Mouse (Mus musculus): ENCODE data around the gene Ccdc187. TPM values are rescaled to one million over a fixed set of nuclear protein-coding genes. Genes with fewer than 3 reads are reported as not detected.
A peak's percentile ranks its signal among the peaks of the same experiment; 100 is the strongest.

The Ccdc187 gene
- polyA plus RNA-seq, 1 experiment, result 0.34 TPM

DNA sequence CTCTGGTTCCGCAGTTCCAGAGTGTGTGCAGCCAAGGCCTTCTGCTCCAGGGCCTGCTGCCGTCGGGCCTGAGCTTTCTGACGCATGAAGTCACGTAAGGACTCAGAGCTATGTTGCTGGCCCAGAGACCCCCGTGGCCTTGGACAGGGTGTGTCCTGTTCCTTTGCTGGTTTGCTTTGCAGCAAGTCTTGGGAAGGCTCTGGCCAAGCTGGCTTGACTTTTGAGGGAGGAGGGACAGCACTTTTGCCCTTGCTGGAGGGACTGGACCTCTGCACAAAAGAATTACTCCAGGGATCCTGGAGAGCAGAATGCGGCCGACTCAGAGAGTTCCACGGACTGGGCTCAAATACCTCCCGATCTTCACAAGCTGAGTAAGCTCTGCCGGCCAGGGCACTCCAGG is 13.8 kb downstream of the Ccdc187 start:
- 81% methylated on average over 11 of the region's 11 CpGs for WGBS
- Histone ChIP-seq H3K36me3 (ENCODE audit: control insufficient read depth, insufficient read depth, low read length) (no peaks in the 10 kb centered on the region), H3K27ac (ENCODE audit: insufficient read depth, low read depth, low read length) (no peak overlapping the region), H3K4me1 (ENCODE audit: control insufficient read depth, insufficient read depth, insufficient read length, low read length) (no peaks in the 10 kb centered on the region), H3K4me3 (ENCODE audit: low read depth, low read length) (no peak overlapping the region), H3K27me3 (ENCODE audit: control insufficient read depth, insufficient read depth, low read length) (no peaks in the 10 kb centered on the region)
- TF ChIP-seq CTCF (IDR thresholded peaks at IDR 0.05; ENCODE audit: extremely low read depth, insufficient read length, insufficient replicate concordance, low read depth, low read length) (no peak), POLR2A (IDR thresholded peaks at IDR 0.05; ENCODE audit: low read depth, low read length) (no peak)

DNA sequence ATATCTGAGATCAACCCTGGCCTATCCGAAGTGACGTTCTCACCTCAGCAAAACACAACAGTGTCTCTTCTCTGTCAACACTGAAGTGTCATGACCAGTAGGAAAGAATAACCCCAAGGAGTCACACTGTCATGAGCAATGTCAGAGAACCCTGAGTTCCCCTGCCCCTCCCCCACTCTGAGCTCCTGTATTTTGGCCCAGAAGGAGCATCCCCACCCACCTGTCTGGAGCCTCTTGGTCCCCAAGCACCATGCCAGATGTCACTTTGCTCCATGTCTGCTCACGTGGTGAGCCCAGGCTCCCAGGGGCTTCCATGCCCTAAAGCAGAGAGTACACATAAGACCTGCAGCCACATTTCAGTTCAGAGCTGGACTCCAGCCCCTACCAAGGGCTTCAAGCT is 14.6 kb downstream of the Ccdc187 start:
- 88% methylated on average over 3 of the region's 3 CpGs for WGBS
- no peaks in the 10 kb centered on the region for H3K27me3 ChIP-seq (ENCODE audit: control insufficient read depth, insufficient read depth, low read length)
- no peak for TF ChIP-seq POLR2A (IDR thresholded peaks at IDR 0.05; ENCODE audit: low read depth, low read length)
- no peak for TF ChIP-seq CTCF (IDR thresholded peaks at IDR 0.05; ENCODE audit: extremely low read depth, insufficient read length, insufficient replicate concordance, low read depth, low read length)
- no peak overlapping the region for H3K27ac ChIP-seq (ENCODE audit: insufficient read depth, low read depth, low read length)
- no peaks in the 10 kb centered on the region for H3K4me1 ChIP-seq (ENCODE audit: control insufficient read depth, insufficient read depth, insufficient read length, low read length)
- no peaks in the 10 kb centered on the region for H3K36me3 ChIP-seq (ENCODE audit: control insufficient read depth, insufficient read depth, low read length)
- H3K4me3 ChIP-seq (ENCODE audit: low read depth, low read length), result no peak overlapping the region

GRCm38 (mm10) chr2:26273611-26274010 is 20.7 kb downstream of the Ccdc187 start:
- no peak overlapping the region for H3K27ac ChIP-seq (ENCODE audit: insufficient read depth, low read depth, low read length)
- 17% methylated on average over 7 of the region's 7 CpGs for WGBS
- no peak overlapping the region for H3K4me3 ChIP-seq (ENCODE audit: low read depth, low read length)
- H3K4me1 ChIP-seq (ENCODE audit: control insufficient read depth, insufficient read depth, insufficient read length, low read length), result no peaks in the 10 kb centered on the region
- no peaks in the 10 kb centered on the region for H3K36me3 ChIP-seq (ENCODE audit: control insufficient read depth, insufficient read depth, low read length)
- H3K27me3 ChIP-seq (ENCODE audit: control insufficient read depth, insufficient read depth, low read length), result no peaks in the 10 kb centered on the region
- TF ChIP-seq POLR2A (IDR thresholded peaks at IDR 0.05; ENCODE audit: low read depth, low read length), result no peak
- peak; percentile 71; the same call in 1 of the 2 replicates for TF ChIP-seq CTCF (IDR thresholded peaks at IDR 0.05; ENCODE audit: extremely low read depth, insufficient read length, insufficient replicate concordance, low read depth, low read length)

DNA sequence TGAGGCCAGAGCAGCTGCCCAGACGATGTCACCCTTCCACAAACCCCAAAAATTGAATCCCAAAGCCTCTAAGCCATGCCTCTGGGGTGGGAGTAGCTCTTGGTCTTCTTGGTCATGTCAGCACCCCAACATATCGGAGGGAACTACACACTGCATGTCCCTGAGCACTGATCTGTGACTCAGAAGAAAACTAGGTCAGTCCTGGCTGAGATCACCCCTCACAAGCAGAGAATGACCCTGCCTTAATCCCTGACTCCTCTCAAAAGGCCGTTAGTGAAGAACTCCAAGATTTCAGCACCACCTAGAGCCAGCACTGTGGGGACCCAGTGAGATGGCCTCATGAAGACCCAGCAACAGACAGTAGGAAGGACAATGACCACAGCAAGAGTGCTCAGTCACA is 26.1 kb downstream of the Ccdc187 start:
- H3K27ac ChIP-seq (ENCODE audit: insufficient read depth, low read depth, low read length), result no peak overlapping the region
- H3K27me3 ChIP-seq (ENCODE audit: control insufficient read depth, insufficient read depth, low read length), result no peaks in the 10 kb centered on the region
- H3K4me3 ChIP-seq (ENCODE audit: low read depth, low read length), result no peak overlapping the region
- no peaks in the 10 kb centered on the region for H3K36me3 ChIP-seq (ENCODE audit: control insufficient read depth, insufficient read depth, low read length)
- H3K4me1 ChIP-seq (ENCODE audit: control insufficient read depth, insufficient read depth, insufficient read length, low read length), result peaks cover 5% of the 10 kb centered on the region; the same call in 1 of the 2 replicates
- TF ChIP-seq CTCF (IDR thresholded peaks at IDR 0.05; ENCODE audit: extremely low read depth, insufficient read length, insufficient replicate concordance, low read depth, low read length), result no peak
- no peak for TF ChIP-seq POLR2A (IDR thresholded peaks at IDR 0.05; ENCODE audit: low read depth, low read length)
- 83% methylated on average over 3 of the region's 3 CpGs for WGBS

DNA sequence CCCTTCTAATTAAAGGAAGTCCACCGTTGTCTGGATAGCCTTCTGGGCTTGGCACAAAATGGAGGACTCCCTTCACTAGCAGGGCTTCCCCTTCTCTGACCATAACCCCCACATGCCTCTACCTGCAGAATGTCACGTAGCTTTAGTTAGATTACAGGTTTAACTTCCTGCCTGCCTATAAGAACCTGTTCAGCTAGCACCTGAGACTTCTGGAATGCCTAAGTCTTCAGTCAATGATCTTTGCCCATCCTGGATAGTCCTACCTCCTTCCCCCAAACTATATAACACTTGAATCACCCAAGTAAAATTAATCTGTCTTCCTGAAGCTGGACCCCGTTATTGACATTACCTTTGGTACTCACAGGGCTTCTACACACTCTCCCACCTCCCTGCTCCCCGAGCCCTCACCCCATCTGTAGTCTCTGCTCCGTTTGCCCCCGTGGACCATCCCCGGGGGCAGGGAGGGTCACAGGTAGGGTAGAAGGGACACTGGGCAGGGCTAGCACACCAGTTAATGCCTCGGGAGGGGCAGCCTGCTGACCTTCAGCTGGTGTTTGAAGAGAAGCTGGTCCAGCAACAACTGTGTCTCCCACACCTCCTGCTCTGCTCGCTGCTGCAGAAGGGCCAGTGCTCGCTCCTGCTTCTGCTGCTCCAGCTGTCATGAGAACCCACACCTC is 28.2 kb downstream of the Ccdc187 start:
- Histone ChIP-seq H3K36me3 (ENCODE audit: control insufficient read depth, insufficient read depth, low read length) (no peaks in the 10 kb centered on the region), H3K27ac (ENCODE audit: insufficient read depth, low read depth, low read length) (no peak overlapping the region), H3K4me3 (ENCODE audit: low read depth, low read length) (no peak overlapping the region), H3K27me3 (ENCODE audit: control insufficient read depth, insufficient read depth, low read length) (no peaks in the 10 kb centered on the region), H3K4me1 (ENCODE audit: control insufficient read depth, insufficient read depth, insufficient read length, low read length) (peaks cover 5% of the 10 kb centered on the region; the same call in 1 of the 2 replicates)
- TF ChIP-seq CTCF (IDR thresholded peaks at IDR 0.05; ENCODE audit: extremely low read depth, insufficient read length, insufficient replicate concordance, low read depth, low read length), result no peak
- no peak for TF ChIP-seq POLR2A (IDR thresholded peaks at IDR 0.05; ENCODE audit: low read depth, low read length)
- 44% methylated on average over 10 of the region's 10 CpGs for WGBS

- H3K4me1 ChIP-seq (ENCODE audit: control insufficient read depth, insufficient read depth, insufficient read length, low read length), result peaks cover 5% of the 10 kb centered on the region; the same call in 1 of the 2 replicates
- no peak for TF ChIP-seq POLR2A (IDR thresholded peaks at IDR 0.05; ENCODE audit: low read depth, low read length)
- TF ChIP-seq CTCF (IDR thresholded peaks at IDR 0.05; ENCODE audit: extremely low read depth, insufficient read length, insufficient replicate concordance, low read depth, low read length), result no peak
- H3K27me3 ChIP-seq (ENCODE audit: control insufficient read depth, insufficient read depth, low read length), result no peaks in the 10 kb centered on the region
- no peak overlapping the region for H3K27ac ChIP-seq (ENCODE audit: insufficient read depth, low read depth, low read length)
- H3K36me3 ChIP-seq (ENCODE audit: control insufficient read depth, insufficient read depth, low read length), result no peaks in the 10 kb centered on the region
- 50% methylated on average over 2 of the region's 2 CpGs for WGBS
- no peak overlapping the region for H3K4me3 ChIP-seq (ENCODE audit: low read depth, low read length)
Observed at GRCm38 (mm10) chr2:26265095-26265494, 29.3 kb downstream of the Ccdc187 start.

- Histone ChIP-seq H3K4me1 (ENCODE audit: control insufficient read depth, insufficient read depth, insufficient read length, low read length) (peaks cover 5% of the 10 kb centered on the region; the same call in 1 of the 2 replicates), H3K36me3 (ENCODE audit: control insufficient read depth, insufficient read depth, low read length) (no peaks in the 10 kb centered on the region), H3K4me3 (ENCODE audit: low read depth, low read length) (no peak overlapping the region), H3K27me3 (ENCODE audit: control insufficient read depth, insufficient read depth, low read length) (no peaks in the 10 kb centered on the region), H3K27ac (ENCODE audit: insufficient read depth, low read depth, low read length) (no peak overlapping the region)
- TF ChIP-seq POLR2A (IDR thresholded peaks at IDR 0.05; ENCODE audit: low read depth, low read length), result no peak
- no peak for TF ChIP-seq CTCF (IDR thresholded peaks at IDR 0.05; ENCODE audit: extremely low read depth, insufficient read length, insufficient replicate concordance, low read depth, low read length)
- WGBS, result 29% methylated on average over 4 of the region's 4 CpGs
Observed at GRCm38 (mm10) chr2:26264646-26265045, 29.7 kb downstream of the Ccdc187 start.

All from small intestine, adult 2 months (tissue).